Mouse (Mus musculus) thymus, adult 2 months (tissue): ENCODE data around the gene Tll1.

Experiments used
- CTCF ChIP-seq: fragments of 200-500 bp; IDR thresholded peaks from 2 replicates; pipeline ENCODE4 v1.5.1; 2012; ENCODE audit warnings: mild to moderate bottlenecking, control low read depth, low read length, moderate library complexity, borderline replicate concordance; ENCODE audit not compliant: control insufficient read depth, poor library complexity, insufficient read depth; ENCODE audit errors: extremely low read depth
- POLR2A ChIP-seq: fragments of 200-500 bp; IDR thresholded peaks from 2 replicates; pipeline ENCODE4 v1.6.1; 2012; ENCODE audit warnings: mild to moderate bottlenecking, low read length, control low read depth, moderate library complexity; ENCODE audit not compliant: control insufficient read depth, poor library complexity, insufficient read depth; ENCODE audit errors: extremely low read depth

GRCm38 (mm10) chr8:64204801-64205311, 1.2 kb downstream of the Tll1 start:
- no peak for TF ChIP-seq CTCF
- no peak for TF ChIP-seq POLR2A
